Mouse (Mus musculus) C2C12 (cell line): ENCODE measurements at regions not wholly inside any gene's neighbourhood (a gene's known extent, or its start where the extent isn't known, plus 50 kb on each side); places are given as distances from the start of the nearest gene placed in this dataset.

Experiments
- H3K27me3 ChIP-seq: one replicate; pipeline ENCODE4 v1.6.1; 2011; ENCODE audit not compliant: control insufficient read depth, insufficient read depth, insufficient read length
- H3K36me3 ChIP-seq: one replicate; pipeline ENCODE4 v1.6.1; 2011; ENCODE audit not compliant: control insufficient read depth, insufficient read depth
- H3K4me3 ChIP-seq: one replicate; pipeline ENCODE4 v1.5.1; 2011; ENCODE audit warnings: mild to moderate bottlenecking, control low read depth; ENCODE audit not compliant: poor library complexity, insufficient read depth, severe bottlenecking
- H3K79me2 ChIP-seq: one replicate; pipeline ENCODE4 v1.6.1; 2011; ENCODE audit not compliant: control insufficient read depth, insufficient read depth
- H3K79me3 ChIP-seq: one replicate; pipeline ENCODE4 v1.6.1; 2011; ENCODE audit warnings: low read depth, control low read depth
- H3ac ChIP-seq: one replicate; pipeline ENCODE3; 2011; ENCODE audit warnings: low read depth; ENCODE audit not compliant: control insufficient read depth, insufficient read length
- CEBPB ChIP-seq: IDR thresholded peaks from one replicate; pipeline ENCODE4 v1.6.1; 2011; ENCODE audit warnings: low read depth, mild to moderate bottlenecking, control low read depth, moderate library complexity
- CTCF ChIP-seq: IDR thresholded peaks from one replicate; pipeline ENCODE4 v1.5.1; 2011; ENCODE audit not compliant: control insufficient read depth, insufficient read depth, insufficient read length
- FOSL1 ChIP-seq: IDR thresholded peaks from one replicate; pipeline ENCODE4 v1.8.0; 2011; ENCODE audit warnings: mild to moderate bottlenecking, low read length; ENCODE audit not compliant: poor library complexity, insufficient read depth, severe bottlenecking
- MAX ChIP-seq: IDR thresholded peaks from one replicate; pipeline ENCODE4 v1.6.1; 2011; ENCODE audit warnings: mild to moderate bottlenecking, control low read depth
- MYOD1 ChIP-seq: IDR thresholded peaks from one replicate; pipeline ENCODE4 v1.6.1; 2011; ENCODE audit warnings: low read depth; ENCODE audit not compliant: control insufficient read depth, insufficient read length
- MYOG ChIP-seq: IDR thresholded peaks from one replicate; pipeline ENCODE4 v1.6.1; 2011; ENCODE audit not compliant: control insufficient read depth, insufficient read length; ENCODE audit errors: extremely low read depth
- USF1 ChIP-seq: IDR thresholded peaks from one replicate; pipeline ENCODE4 v1.6.1; 2011; ENCODE audit warnings: low read depth, mild to moderate bottlenecking, control low read depth, moderate library complexity

- Histone ChIP-seq H3K36me3 (no peaks in the 10 kb centered on the region), H3K79me3 (no peaks in the 10 kb centered on the region), H3ac (no peak overlapping the region), H3K4me3 (no peak overlapping the region), H3K27me3 (no peaks in the 10 kb centered on the region), H3K79me2 (no peaks in the 10 kb centered on the region)
- TF ChIP-seq CEBPB (no peak), FOSL1 (no peak), MAX (no peak), USF1 (no peak), MYOD1 (no peak), CTCF (no peak), MYOG (no peak)
These were observed 56.2 kb downstream of the Gm26897 start for GRCm38 (mm10) chr5:111789904-111790303.

GRCm38 (mm10) chr5:111790527-111790926, 56.8 kb downstream of the Gm26897 start:
- no peaks in the 10 kb centered on the region for H3K36me3 ChIP-seq
- H3K27me3 ChIP-seq: no peaks in the 10 kb centered on the region
- no peak overlapping the region for H3ac ChIP-seq
- H3K4me3 ChIP-seq: no peak overlapping the region
- TF ChIP-seq USF1 (no peak), MAX (no peak), FOSL1 (no peak), CEBPB (no peak), CTCF (no peak), MYOD1 (no peak), MYOG (no peak)
- H3K79me3 ChIP-seq: no peaks in the 10 kb centered on the region
- no peaks in the 10 kb centered on the region for H3K79me2 ChIP-seq

GRCm38 (mm10) chr5:111791089-111791561, 57.4 kb downstream of the Gm26897 start:
- H3K79me3 ChIP-seq: no peaks in the 10 kb centered on the region
- no peaks in the 10 kb centered on the region for H3K27me3 ChIP-seq
- H3K79me2 ChIP-seq: no peaks in the 10 kb centered on the region
- H3K36me3 ChIP-seq: no peaks in the 10 kb centered on the region
- TF ChIP-seq FOSL1 (no peak), MYOD1 (no peak), USF1 (no peak), CTCF (no peak), MAX (no peak), CEBPB (no peak), MYOG (no peak)
- H3ac ChIP-seq: no peak overlapping the region
- no peak overlapping the region for H3K4me3 ChIP-seq

GRCm38 (mm10) chr5:111792746-111793145, 59.0 kb downstream of the Gm26897 start:
- TF ChIP-seq USF1 (no peak), MAX (no peak), CTCF (no peak), MYOD1 (no peak), FOSL1 (no peak), CEBPB (no peak), MYOG (no peak)
- no peak overlapping the region for H3K4me3 ChIP-seq
- H3ac ChIP-seq: no peak overlapping the region
- no peaks in the 10 kb centered on the region for H3K79me3 ChIP-seq
- H3K36me3 ChIP-seq: no peaks in the 10 kb centered on the region
- no peaks in the 10 kb centered on the region for H3K27me3 ChIP-seq
- H3K79me2 ChIP-seq: no peaks in the 10 kb centered on the region

- Histone ChIP-seq H3K4me3 (no peak overlapping the region), H3K79me3 (no peaks in the 10 kb centered on the region), H3K27me3 (no peaks in the 10 kb centered on the region), H3K79me2 (no peaks in the 10 kb centered on the region), H3ac (no peak overlapping the region), H3K36me3 (no peaks in the 10 kb centered on the region)
- no peak for TF ChIP-seq MAX
- TF ChIP-seq USF1: no peak
- no peak for TF ChIP-seq MYOD1
- TF ChIP-seq CTCF: no peak
- TF ChIP-seq MYOG: no peak
- TF ChIP-seq CEBPB: no peak
- TF ChIP-seq FOSL1: no peak
These were observed 59.5 kb downstream of the Gm26897 start for GRCm38 (mm10) chr5:111793178-111793577.

GRCm38 (mm10) chr5:111796889-111797288, 63.2 kb downstream of the Gm26897 start:
- no peak overlapping the region for H3ac ChIP-seq
- H3K27me3 ChIP-seq: no peaks in the 10 kb centered on the region
- H3K79me3 ChIP-seq: no peaks in the 10 kb centered on the region
- no peaks in the 10 kb centered on the region for H3K79me2 ChIP-seq
- H3K36me3 ChIP-seq: no peaks in the 10 kb centered on the region
- TF ChIP-seq CTCF (no peak), CEBPB (no peak), MYOD1 (no peak), USF1 (no peak), MAX (no peak), FOSL1 (no peak), MYOG (no peak)
- no peak overlapping the region for H3K4me3 ChIP-seq
